Mouse (Mus musculus): ENCODE data around the gene Lrrn4. TPM values are rescaled to one million over a fixed set of nuclear protein-coding genes. Genes with fewer than 3 reads are reported as not detected.

The Lrrn4 gene
- polyA plus RNA-seq, 1 experiment from 2014 or later = 1.1 TPM

- DNase-seq (ENCODE audit: low spot score) = no peak
- Histone ChIP-seq H3K27ac (no peak overlapping the region), H3K4me3 (no peak overlapping the region), H3K36me3 (no peaks in the 10 kb centered on the region), H3K9me3 (replicated peaks) (no peaks in the 10 kb centered on the region), H3K27me3 (ENCODE audit: low read depth, poor library complexity, severe bottlenecking) (no peaks in the 10 kb centered on the region), H3K4me1 (no peaks in the 10 kb centered on the region)
- 73% methylated on average over 1 of the region's 1 CpGs for WGBS
Measured at GRCm38 (mm10) chr2:132898211-132898610, 17.5 kb upstream of the Lrrn4 start.

GRCm38 (mm10) chr2:132893826-132894225, 13.1 kb upstream of the Lrrn4 start:
- no peaks in the 10 kb centered on the region for H3K4me1 ChIP-seq
- no peaks in the 10 kb centered on the region for H3K27me3 ChIP-seq (ENCODE audit: low read depth, poor library complexity, severe bottlenecking)
- no peak overlapping the region for H3K27ac ChIP-seq
- DNase-seq (ENCODE audit: low spot score) = no peak
- no peaks in the 10 kb centered on the region for H3K9me3 ChIP-seq (replicated peaks)
- no peak overlapping the region for H3K4me3 ChIP-seq
- H3K36me3 ChIP-seq = no peaks in the 10 kb centered on the region
- WGBS = 94% methylated on average over 5 of the region's 5 CpGs

- 93% methylated on average over 7 of the region's 7 CpGs for WGBS
- no peak overlapping the region for H3K4me3 ChIP-seq
- peaks cover 17% of the 10 kb centered on the region for H3K27me3 ChIP-seq (ENCODE audit: low read depth, poor library complexity, severe bottlenecking)
- H3K27ac ChIP-seq = no peak overlapping the region
- peaks cover 14% of the 10 kb centered on the region for H3K4me1 ChIP-seq
- DNase-seq (ENCODE audit: low spot score) = no peak
- H3K36me3 ChIP-seq = no peaks in the 10 kb centered on the region
- H3K9me3 ChIP-seq (replicated peaks) = no peaks in the 10 kb centered on the region
Measured at GRCm38 (mm10) chr2:132885312-132885711, 4.6 kb upstream of the Lrrn4 start.

- Histone ChIP-seq H3K9me3 (replicated peaks) (no peaks in the 10 kb centered on the region), H3K27me3 (ENCODE audit: low read depth, poor library complexity, severe bottlenecking) (peaks cover 26% of the 10 kb centered on the region), H3K36me3 (no peaks in the 10 kb centered on the region), H3K4me1 (peaks cover 23% of the 10 kb centered on the region), H3K27ac (no peak overlapping the region), H3K4me3 (no peak overlapping the region)
- 69% methylated on average over 8 of the region's 8 CpGs for WGBS
- DNase-seq (ENCODE audit: low spot score) = no peak
Measured at GRCm38 (mm10) chr2:132884303-132884967, 3.7 kb upstream of the Lrrn4 start.

- DNase-seq (ENCODE audit: low spot score) = peak; percentile 67
Measured at GRCm38 (mm10) chr2:132879261-132880044, 1.2 kb downstream of the Lrrn4 start.

GRCm38 (mm10) chr2:132876991-132877390, 3.7 kb downstream of the Lrrn4 start:
- no peaks in the 10 kb centered on the region for H3K9me3 ChIP-seq (replicated peaks)
- H3K27me3 ChIP-seq (ENCODE audit: low read depth, poor library complexity, severe bottlenecking) = peaks cover 57% of the 10 kb centered on the region
- no peak overlapping the region for H3K27ac ChIP-seq
- H3K4me1 ChIP-seq = peaks cover 29% of the 10 kb centered on the region
- DNase-seq (ENCODE audit: low spot score) = no peak
- 87% methylated on average over 1 of the region's 1 CpGs for WGBS
- H3K36me3 ChIP-seq = no peaks in the 10 kb centered on the region
- no peak overlapping the region for H3K4me3 ChIP-seq

More at GRCm38 (mm10) chr2:132879261-132880044, 1.2 kb downstream of the Lrrn4 start:
- Histone ChIP-seq H3K9me3 (replicated peaks) (no peaks in the 10 kb centered on the region), H3K4me3 (peak overlapping the region; percentile 64), H3K27ac (peak overlapping the region; percentile 62), H3K36me3 (no peaks in the 10 kb centered on the region), H3K4me1 (peaks cover 29% of the 10 kb centered on the region), H3K27me3 (ENCODE audit: low read depth, poor library complexity, severe bottlenecking) (peaks cover 58% of the 10 kb centered on the region)
- under 1% methylated on average over 58 of the region's 58 CpGs for WGBS

- H3K4me1 ChIP-seq = peaks cover under 1% of the 10 kb centered on the region; the same call in 1 of the 2 replicates
- H3K27ac ChIP-seq = no peak overlapping the region
- no peak for DNase-seq (ENCODE audit: low spot score)
- H3K27me3 ChIP-seq (ENCODE audit: low read depth, poor library complexity, severe bottlenecking) = peaks cover 26% of the 10 kb centered on the region
- no peaks in the 10 kb centered on the region for H3K36me3 ChIP-seq
- no peaks in the 10 kb centered on the region for H3K9me3 ChIP-seq (replicated peaks)
- H3K4me3 ChIP-seq = no peak overlapping the region
- 92% methylated on average over 10 of the region's 10 CpGs for WGBS
Measured at GRCm38 (mm10) chr2:132873657-132874326, 6.9 kb downstream of the Lrrn4 start.

GRCm38 (mm10) chr2:132871663-132872062, 9.0 kb downstream of the Lrrn4 start:
- Histone ChIP-seq H3K4me3 (no peak overlapping the region), H3K9me3 (replicated peaks) (no peaks in the 10 kb centered on the region), H3K27ac (no peak overlapping the region), H3K4me1 (no peaks in the 10 kb centered on the region), H3K27me3 (ENCODE audit: low read depth, poor library complexity, severe bottlenecking) (0 out of 2 replicates have a peak, but pooled peaks cover 5% of the 10 kb centered on the region), H3K36me3 (peaks cover 5% of the 10 kb centered on the region)
- 70% methylated on average over 3 of the region's 3 CpGs for WGBS
- DNase-seq (ENCODE audit: low spot score) = no peak

GRCm38 (mm10) chr2:132870286-132870685, 10.4 kb downstream of the Lrrn4 start:
- no peaks in the 10 kb centered on the region for H3K4me1 ChIP-seq
- peaks cover 11% of the 10 kb centered on the region for H3K36me3 ChIP-seq
- WGBS = 82% methylated on average over 4 of the region's 4 CpGs
- H3K27me3 ChIP-seq (ENCODE audit: low read depth, poor library complexity, severe bottlenecking) = no peaks in the 10 kb centered on the region
- no peak for DNase-seq (ENCODE audit: low spot score)
- H3K27ac ChIP-seq = no peak overlapping the region
- no peak overlapping the region for H3K4me3 ChIP-seq
- no peaks in the 10 kb centered on the region for H3K9me3 ChIP-seq (replicated peaks)

GRCm38 (mm10) chr2:132869682-132870081, 11.0 kb downstream of the Lrrn4 start:
- 86% methylated on average over 5 of the region's 5 CpGs for WGBS
- no peaks in the 10 kb centered on the region for H3K27me3 ChIP-seq (ENCODE audit: low read depth, poor library complexity, severe bottlenecking)
- no peak overlapping the region for H3K27ac ChIP-seq
- DNase-seq (ENCODE audit: low spot score) = no peak
- H3K36me3 ChIP-seq = peaks cover 15% of the 10 kb centered on the region
- no peaks in the 10 kb centered on the region for H3K4me1 ChIP-seq
- H3K9me3 ChIP-seq (replicated peaks) = no peaks in the 10 kb centered on the region
- no peak overlapping the region for H3K4me3 ChIP-seq

GRCm38 (mm10) chr2:132867521-132867920, 13.2 kb downstream of the Lrrn4 start:
- Histone ChIP-seq H3K27ac (no peak overlapping the region), H3K27me3 (ENCODE audit: low read depth, poor library complexity, severe bottlenecking) (no peaks in the 10 kb centered on the region), H3K4me3 (no peak overlapping the region), H3K36me3 (peaks cover 22% of the 10 kb centered on the region), H3K9me3 (replicated peaks) (no peaks in the 10 kb centered on the region), H3K4me1 (no peaks in the 10 kb centered on the region)
- WGBS = 84% methylated on average over 5 of the region's 5 CpGs
- no peak for DNase-seq (ENCODE audit: low spot score)

GRCm38 (mm10) chr2:132863325-132863724, 17.4 kb downstream of the Lrrn4 start:
- 97% methylated on average over 2 of the region's 2 CpGs for WGBS
- Histone ChIP-seq H3K9me3 (replicated peaks) (no peaks in the 10 kb centered on the region), H3K4me3 (no peak overlapping the region), H3K27ac (no peak overlapping the region), H3K27me3 (ENCODE audit: low read depth, poor library complexity, severe bottlenecking) (no peaks in the 10 kb centered on the region), H3K36me3 (peaks cover 25% of the 10 kb centered on the region), H3K4me1 (no peaks in the 10 kb centered on the region)
- no peak for DNase-seq (ENCODE audit: low spot score)

GRCm38 (mm10) chr2:132861456-132861855, 19.2 kb downstream of the Lrrn4 start:
- 94% methylated on average over 2 of the region's 2 CpGs for WGBS
- H3K27ac ChIP-seq = no peak overlapping the region

More at GRCm38 (mm10) chr2:132861456-132861855, 19.2 kb downstream of the Lrrn4 start:
- no peak for DNase-seq (ENCODE audit: low spot score)
- no peaks in the 10 kb centered on the region for H3K4me1 ChIP-seq
- H3K4me3 ChIP-seq = no peak overlapping the region
- no peaks in the 10 kb centered on the region for H3K27me3 ChIP-seq (ENCODE audit: low read depth, poor library complexity, severe bottlenecking)
- H3K9me3 ChIP-seq (replicated peaks) = no peaks in the 10 kb centered on the region
- H3K36me3 ChIP-seq = peaks cover 19% of the 10 kb centered on the region

Data from limb, embryonic 10.5 days (tissue).